Mouse (Mus musculus): ENCODE measurements around the gene Eef2.

- TF ChIP-seq CTCF (IDR thresholded peaks at IDR 0.05; ENCODE audit: insufficient read depth, low read length) (no peak), POLR2A (IDR thresholded peaks at IDR 0.05; ENCODE audit: borderline replicate concordance, extremely low read depth, low read depth, low read length) (no peak)
Measured at GRCm38 (mm10) chr10:81151261-81151660, 25.2 kb upstream of the Eef2 start.

All from lung, adult 2 months (tissue).